Mouse (Mus musculus) MEL (cell line): ENCODE results near the gene Fbxo9. TPM values are rescaled to one million over a fixed set of nuclear protein-coding genes. Genes with fewer than 3 reads are reported as not detected.

ENCODE experiments used
- DNase-seq: peaks from one replicate; pipeline ENCODE4 v3.0.0; 2011; ENCODE audit warnings: low read depth, low spot score
- H3K27ac ChIP-seq: 2 replicates; pipeline ENCODE4 v1.5.1; 2012; ENCODE audit warnings: low read depth, mild to moderate bottlenecking, control low read depth, low read length, moderate library complexity; ENCODE audit not compliant: control insufficient read depth
- H3K27me3 ChIP-seq, 2 experiments: fragments of 150-350 bp in 1 of 2; sonication (generic) in 1 of 2; 2 replicates each; pipeline ENCODE4 v1.6.1; 2012; ENCODE audit warnings: low read length in 2 of 2, mild to moderate bottlenecking in 2 of 2, improper control_type of control experiment in 1 of 2, moderate library complexity in 1 of 2; ENCODE audit not compliant: insufficient read depth in 2 of 2, control insufficient read depth in 1 of 2
- H3K36me3 ChIP-seq, 2 experiments: 2 replicates each; pipeline ENCODE4 v1.6.1; 2012 to 2014; ENCODE audit warnings: low read length in 2 of 2, improper control_type of control experiment in 1 of 2, inconsistent platforms in 1 of 2, mild to moderate bottlenecking in 1 of 2; ENCODE audit not compliant: insufficient read depth in 2 of 2, control insufficient read depth in 1 of 2
- H3K4me1 ChIP-seq, 2 experiments: fragments of 150-350 bp in 1 of 2; sonication (generic) in 1 of 2; 2 replicates each; pipeline ENCODE4 v1.6.1; 2012; ENCODE audit warnings: low read length in 2 of 2, improper control_type of control experiment in 1 of 2, mild to moderate bottlenecking in 1 of 2; ENCODE audit not compliant: insufficient read depth in 2 of 2, control insufficient read depth in 1 of 2
- H3K4me3 ChIP-seq, 2 experiments: fragments of 150-350 bp in 1 of 2; sonication (generic) in 1 of 2; 2 replicates each; pipeline ENCODE4 v1.5.1; 2012; ENCODE audit warnings: low read depth in 2 of 2, low read length in 2 of 2, mild to moderate bottlenecking in 2 of 2, moderate library complexity in 2 of 2, control low read depth in 1 of 2, improper control_type of control experiment in 1 of 2; ENCODE audit not compliant: control insufficient read depth in 1 of 2, insufficient read depth in 1 of 2
- H3K79me2 ChIP-seq: 2 replicates; pipeline ENCODE4 v1.6.1; 2012; ENCODE audit warnings: mild to moderate bottlenecking, low read length, moderate library complexity; ENCODE audit not compliant: control insufficient read depth, poor library complexity, insufficient read depth
- H3K9ac ChIP-seq: 2 replicates; pipeline ENCODE4 v1.6.1; 2012; ENCODE audit warnings: low read depth, mild to moderate bottlenecking, control low read depth, low read length, moderate library complexity; ENCODE audit not compliant: control insufficient read depth, poor library complexity, severe bottlenecking
- H3K9me3 ChIP-seq: fragments of 150-350 bp; sonication (generic); replicated peaks from 2 replicates; pipeline ENCODE4 v1.6.1; 2012; ENCODE audit warnings: mild to moderate bottlenecking, low read length, improper control_type of control experiment, moderate library complexity; ENCODE audit not compliant: insufficient read depth
- BHLHE40 ChIP-seq: IDR thresholded peaks from 2 replicates; pipeline ENCODE4 v1.6.1; 2012; ENCODE audit warnings: low read depth, mild to moderate bottlenecking, inconsistent platforms, low read length, improper control_type of control experiment, borderline replicate concordance
- CHD1 ChIP-seq: IDR thresholded peaks from 2 replicates; pipeline ENCODE4 v1.6.1; 2012; ENCODE audit warnings: low read depth, mild to moderate bottlenecking, inconsistent platforms, low read length, improper control_type of control experiment
- EP300 ChIP-seq, 2 experiments: IDR thresholded peaks; 2 replicates each; pipeline ENCODE4 v1.6.1; 2011; ENCODE audit warnings: improper control_type of control experiment in 2 of 2, low read length in 2 of 2, low read depth in 1 of 2, mild to moderate bottlenecking in 1 of 2
- ETS1 ChIP-seq: IDR thresholded peaks from 2 replicates; pipeline ENCODE4 v1.6.1; 2012; ENCODE audit warnings: low read depth, mild to moderate bottlenecking, inconsistent platforms, low read length, improper control_type of control experiment, moderate library complexity
- GATA1 ChIP-seq: IDR thresholded peaks from 2 replicates; pipeline ENCODE4 v1.6.1; 2011; ENCODE audit warnings: low read depth, low read length, improper control_type of control experiment
- JUND ChIP-seq: IDR thresholded peaks from 2 replicates; pipeline ENCODE4 v1.6.1; 2011; ENCODE audit warnings: low read depth, mild to moderate bottlenecking, improper control_type of control experiment, low read length
- KAT2A ChIP-seq: conservative IDR thresholded peaks from 2 replicates; pipeline ENCODE4 v1.6.1; 2012; ENCODE audit warnings: low read depth, low read length, improper control_type of control experiment, inconsistent platforms
- MAFK ChIP-seq: IDR thresholded peaks from 2 replicates; pipeline ENCODE4 v1.6.1; 2011; ENCODE audit warnings: low read depth, mild to moderate bottlenecking, low read length, improper control_type of control experiment, borderline replicate concordance
- MAX ChIP-seq: IDR thresholded peaks from 2 replicates; pipeline ENCODE4 v1.6.1; 2011; ENCODE audit warnings: low read length, improper control_type of control experiment
- MXI1 ChIP-seq: IDR thresholded peaks from 2 replicates; pipeline ENCODE4 v1.6.1; 2011; ENCODE audit warnings: mild to moderate bottlenecking, low read depth, low read length, improper control_type of control experiment
- MYC ChIP-seq: IDR thresholded peaks from 2 replicates; pipeline ENCODE4 v1.6.1; 2011; ENCODE audit warnings: low read depth, mild to moderate bottlenecking, low read length, improper control_type of control experiment, moderate library complexity
- POLR2AphosphoS2 ChIP-seq: IDR thresholded peaks from 2 replicates; pipeline ENCODE4 v1.6.1; 2011; ENCODE audit warnings: low read length, improper control_type of control experiment
- RCOR1 ChIP-seq: IDR thresholded peaks from 2 replicates; pipeline ENCODE4 v1.6.1; 2012; ENCODE audit warnings: low read depth, mild to moderate bottlenecking, inconsistent platforms, low read length, improper control_type of control experiment
- SIN3A ChIP-seq: IDR thresholded peaks from 2 replicates; pipeline ENCODE4 v1.6.1; 2012; ENCODE audit warnings: low read length, improper control_type of control experiment, inconsistent platforms
- TAL1 ChIP-seq: IDR thresholded peaks from 2 replicates; pipeline ENCODE4 v1.6.1; 2012; ENCODE audit warnings: mild to moderate bottlenecking, inconsistent platforms, low read length, moderate library complexity, mixed read lengths
- TCF12 ChIP-seq: IDR thresholded peaks from 2 replicates; pipeline ENCODE4 v1.6.1; 2014; ENCODE audit warnings: low read depth, mild to moderate bottlenecking, inconsistent platforms, low read length, improper control_type of control experiment, moderate library complexity
- UBTF ChIP-seq: IDR thresholded peaks from 2 replicates; pipeline ENCODE4 v1.6.1; 2012; ENCODE audit warnings: low read depth, mild to moderate bottlenecking, inconsistent platforms, low read length, improper control_type of control experiment, moderate library complexity, borderline replicate concordance; ENCODE audit not compliant: insufficient read depth
- USF1 ChIP-seq: IDR thresholded peaks from 2 replicates; pipeline ENCODE4 v1.6.1; 2014; ENCODE audit warnings: low read depth, mild to moderate bottlenecking, inconsistent platforms, low read length, improper control_type of control experiment, moderate library complexity
- ZC3H11A ChIP-seq: IDR thresholded peaks from 2 replicates; pipeline ENCODE4 v1.6.1; 2012; ENCODE audit warnings: low read depth, mild to moderate bottlenecking, inconsistent platforms, low read length, improper control_type of control experiment
- polyA plus RNA-seq, 2 experiments: library from polyadenylated mRNA; stranded (reverse) in 1 of 2; unstranded in 1 of 2; fragments of >175 nt in 1 of 2; fragments of >200 nt in 1 of 2; gene quantifications; 2 replicates each; pipeline versions ENCODE4 v1.2.1 to v1.2.4; 2012; ENCODE audit warnings: low replicate concordance in 2 of 2, low read depth in 1 of 2; ENCODE audit not compliant: insufficient read length in 2 of 2, insufficient read depth in 1 of 2, missing spikeins in 1 of 2
- total RNA-seq: library from RNA; depleted of rRNA; stranded (reverse); fragments of 300-350 nt; gene quantifications from 2 replicates; pipeline ENCODE4 v1.2.3, GENCODE M21; 2012

The Fbxo9 gene
- total and polyA plus RNA-seq, 3 experiments, result 47.0 to 402 (median 56.0) TPM

- no peak for TF ChIP-seq CHD1
- TF ChIP-seq MAFK, result no peak
Observed at GRCm38 (mm10) chr9:78121985-78122384, 13.1 kb upstream of the Fbxo9 start (continued).

- peaks cover 0 to 9% of the 10 kb centered on the region in 2 experiments; a peak in 2 of 4 replicates for H3K36me3 ChIP-seq
- no peak overlapping the region for H3K4me3 ChIP-seq
- no peak overlapping the region for H3K27ac ChIP-seq
- no peaks in the 10 kb centered on the region for H3K79me2 ChIP-seq
- no peak for DNase-seq
- H3K27me3 ChIP-seq, result no peaks in the 10 kb centered on the region
- H3K4me1 ChIP-seq, result peaks cover 5 to 14% of the 10 kb centered on the region in 2 experiments; a peak in 3 of 4 replicates
- H3K9ac ChIP-seq, result no peak overlapping the region
- TF ChIP-seq CHD1 (no peak), MYC (no peak), KAT2A (no peak)
- no peaks in the 10 kb centered on the region for H3K9me3 ChIP-seq
Observed at GRCm38 (mm10) chr9:78121358-78121757, 12.5 kb upstream of the Fbxo9 start.

GRCm38 (mm10) chr9:78117690-78118089, 8.8 kb upstream of the Fbxo9 start:
- H3K79me2 ChIP-seq, result peaks cover 8% of the 10 kb centered on the region
- H3K27ac ChIP-seq, result no peak overlapping the region
- H3K9me3 ChIP-seq, result no peaks in the 10 kb centered on the region
- peaks cover 7 to 20% of the 10 kb centered on the region in 2 experiments for H3K4me1 ChIP-seq
- H3K36me3 ChIP-seq, result peaks cover 0 to 22% of the 10 kb centered on the region in 2 experiments; a peak in 2 of 4 replicates
- no peak overlapping the region for H3K9ac ChIP-seq
- no peaks in the 10 kb centered on the region for H3K27me3 ChIP-seq
- H3K4me3 ChIP-seq, result no peak overlapping the region
- TF ChIP-seq GATA1, result peak; percentile 69
- TF ChIP-seq POLR2AphosphoS2, result no peak
- TF ChIP-seq JUND, result no peak
- TF ChIP-seq EP300 (IDR thresholded peaks at IDR 0.05; ENCODE audit: low read depth in 1 of 2, low read length in 2 of 2), result peak; percentile 65 to 75; a peak in 3 of 4 replicates
- peak; percentile 63 for TF ChIP-seq SIN3A
- TF ChIP-seq MXI1, result peak; percentile 49; the same call in 1 of the 2 replicates
- no peak for TF ChIP-seq UBTF
- peak; percentile 32; the same call in 1 of the 2 replicates for TF ChIP-seq MAX
- TF ChIP-seq BHLHE40, result 0 out of 2 replicates have a peak, but pooled peaks have one; percentile 13
- TF ChIP-seq ZC3H11A, result no peak
- peak; percentile 8; the same call in 1 of the 2 replicates for TF ChIP-seq RCOR1
- peak; percentile 62 for TF ChIP-seq TAL1
- TF ChIP-seq MAFK, result no peak
- peak; percentile 75 for TF ChIP-seq TCF12
- TF ChIP-seq ETS1, result peak; percentile 75
- TF ChIP-seq USF1, result peak; percentile 56; the same call in 1 of the 2 replicates
- peak; percentile 62 for DNase-seq
